Mouse (Mus musculus) testis, adult 2 months (tissue): ENCODE results near the gene Tmem205.

Experiments
- CTCF ChIP-seq: fragments of 200-500 bp; IDR thresholded peaks from 2 replicates; pipeline ENCODE4 v1.5.1; 2012; ENCODE audit warnings: low read depth, mild to moderate bottlenecking, inconsistent platforms, low read length, moderate library complexity; ENCODE audit not compliant: control insufficient read depth, insufficient read depth, insufficient replicate concordance
- POLR2A ChIP-seq: fragments of 200-500 bp; IDR thresholded peaks from 2 replicates; pipeline ENCODE4 v1.6.1; 2012; ENCODE audit warnings: low read depth, mild to moderate bottlenecking, inconsistent platforms, low read length, moderate library complexity; ENCODE audit not compliant: control insufficient read depth

GRCm38 (mm10) chr9:21976626-21977175, 49.3 kb upstream of the Tmem205 start:
- TF ChIP-seq CTCF (no peak), POLR2A (no peak)
